Mouse (Mus musculus) fat pad, adult 2 months (tissue): Measurements from ENCODE around the gene Gm4787.
"Not testable (repeated sequence)": the region's sequence is repeated elsewhere in the genome, so short reads cannot be mapped to it uniquely, and the experiment has no call there.

Source experiments
- DNase-seq: peaks from one replicate; pipeline ENCODE4 v3.0.0-alpha.2; 2011; ENCODE audit warnings: low read depth, low spot score; ENCODE audit errors: extremely low read depth

Gm4787 gene

GRCm38 (mm10) chr12:81379364-81379763 lies at the start of gene Gm4787:
Gene Gm4787, minus strand, starts transcription at chr12:81379464.
- DNase-seq: not testable (repeated sequence)

- no peak for DNase-seq
Observed at GRCm38 (mm10) chr12:81421846-81422245, 42.6 kb upstream of the Gm4787 start, which contains the start of gene Adam4. Gene Adam4, minus strand, starts transcription at chr12:81421946.

GRCm38 (mm10) chr12:81413211-81413610 lies 33.9 kb upstream of the Gm4787 start:
- no peak for DNase-seq

- no peak for DNase-seq
Observed at GRCm38 (mm10) chr12:81408966-81409365, 29.7 kb upstream of the Gm4787 start.

GRCm38 (mm10) chr12:81402187-81402586 lies 22.9 kb upstream of the Gm4787 start:
- DNase-seq: no peak

GRCm38 (mm10) chr12:81333841-81334240 lies 45.4 kb downstream of the Gm4787 start:
- DNase-seq: no peak

GRCm38 (mm10) chr12:81332875-81333421 lies 46.3 kb downstream of the Gm4787 start, which contains the start of gene Slc8a3:
Gene Slc8a3, minus strand, starts transcription at chr12:81333180.
- no peak for DNase-seq

- no peak for DNase-seq
Observed at GRCm38 (mm10) chr12:81331937-81332874, 47.1 kb downstream of the Gm4787 start.

- no peak for DNase-seq
Observed at GRCm38 (mm10) chr12:81331046-81331638, 48.1 kb downstream of the Gm4787 start.
